Mouse (Mus musculus): Measurements from ENCODE around the gene Megf6. TPM values are rescaled to one million over a fixed set of nuclear protein-coding genes. Genes with fewer than 3 reads are reported as not detected.

Gene Megf6
- polyA plus RNA-seq, 1 experiment from 2014 or later: 23.4 TPM

DNA sequence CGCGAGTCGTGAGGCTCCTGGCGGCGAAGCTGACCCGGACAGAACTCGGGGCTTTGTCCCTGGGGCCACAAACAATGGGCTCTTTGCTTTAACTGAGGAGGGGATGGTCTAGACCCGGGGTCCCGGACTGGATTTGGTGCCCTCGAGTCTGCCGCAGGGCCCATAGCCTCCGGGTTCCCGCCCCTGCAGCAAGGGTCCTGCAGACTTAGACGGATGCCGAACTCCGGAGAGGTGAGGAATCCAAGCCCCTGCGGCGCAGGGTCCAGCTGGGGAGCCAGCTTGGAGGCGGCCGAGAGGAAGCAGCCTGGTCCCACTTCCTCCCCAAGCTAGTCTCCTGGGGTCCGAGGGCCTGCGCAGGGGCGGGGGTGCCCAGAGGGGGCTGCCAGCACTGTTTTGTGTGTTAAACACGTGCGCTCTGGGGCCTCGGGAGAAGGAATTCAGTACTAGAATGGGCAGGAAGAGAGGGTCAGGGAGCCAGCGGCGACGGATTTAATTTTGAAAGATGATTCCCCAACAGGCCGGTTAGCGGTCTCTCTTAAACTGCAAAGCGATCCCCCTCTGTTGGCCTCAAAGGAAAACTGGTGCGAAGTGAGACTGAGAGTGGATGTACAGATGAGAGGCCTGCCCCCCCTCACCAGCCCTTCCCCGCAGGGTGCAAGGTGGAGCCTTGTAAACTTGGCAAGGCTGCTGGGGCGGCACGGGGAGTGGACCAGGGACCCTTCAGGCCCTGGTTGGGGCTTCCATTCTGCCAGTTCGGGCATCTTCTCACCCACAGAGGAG lies 811 bp downstream of the Megf6 start:
- H3K27me3 ChIP-seq (ENCODE audit: control insufficient read depth, insufficient read depth, low read depth, low read length): peaks cover 44% of the 10 kb centered on the region
- H3K4me3 ChIP-seq (ENCODE audit: low read length): peak overlapping the region; percentile 47
- H3K27ac ChIP-seq (ENCODE audit: low read length): no peak overlapping the region
- H3K4me2 ChIP-seq (ENCODE audit: low read depth, low read length): peak overlapping the region; percentile 68
- ATAC-seq (ENCODE audit: low read depth): peak; percentile 20; the same call in 1 of the 2 replicates
- peak overlapping the region; percentile 59 for H3K9ac ChIP-seq (ENCODE audit: low read length)
- no peaks in the 10 kb centered on the region for H3K9me3 ChIP-seq (ENCODE audit: control insufficient read depth, low read length)
- H3K36me3 ChIP-seq (ENCODE audit: control insufficient read depth, insufficient read depth, low read length): no peaks in the 10 kb centered on the region
- WGBS: under 1% methylated on average over 37 of the region's 37 CpGs
- H3K4me1 ChIP-seq (replicated peaks; ENCODE audit: control insufficient read depth, insufficient read depth, low read length): peaks cover 10% of the 10 kb centered on the region

DNA sequence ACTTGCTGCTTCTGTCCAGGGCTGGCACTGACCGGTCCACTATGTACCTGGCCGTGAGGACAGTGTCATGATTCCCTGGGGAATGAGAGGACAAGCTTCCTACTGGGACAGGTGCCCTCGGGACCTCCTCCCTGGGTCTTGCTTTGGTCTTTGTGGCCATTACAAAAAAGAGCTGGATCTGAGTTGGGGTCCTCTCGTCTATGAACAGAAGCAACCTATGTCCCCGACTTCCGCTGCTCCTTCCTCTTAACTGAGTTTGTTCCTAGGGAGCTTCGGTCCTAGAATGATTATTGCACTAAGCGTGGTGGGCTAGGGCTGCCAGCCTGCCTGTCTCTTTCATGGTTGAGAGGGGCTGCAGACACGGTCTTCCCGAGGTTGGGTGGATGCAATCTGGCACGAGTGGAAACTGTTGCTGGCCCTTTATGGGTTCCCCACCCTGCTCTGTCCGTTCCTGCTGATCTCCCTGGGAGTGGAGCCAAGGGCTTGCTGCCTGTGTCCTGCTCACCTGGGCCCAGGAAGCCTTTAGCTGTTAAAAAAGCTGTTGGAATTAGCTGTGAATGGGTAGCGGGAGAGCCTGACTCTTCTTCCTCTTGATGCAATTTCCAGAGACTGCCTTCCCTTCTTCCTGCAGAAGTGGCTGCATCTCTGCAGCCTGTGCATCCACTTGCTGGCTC lies 1.5 kb downstream of the Megf6 start:
- peak overlapping the region; percentile 47 for H3K4me3 ChIP-seq (ENCODE audit: low read length)
- peak overlapping the region; percentile 68 for H3K4me2 ChIP-seq (ENCODE audit: low read depth, low read length)
- peaks cover 10% of the 10 kb centered on the region for H3K4me1 ChIP-seq (replicated peaks; ENCODE audit: control insufficient read depth, insufficient read depth, low read length)
- no peaks in the 10 kb centered on the region for H3K36me3 ChIP-seq (ENCODE audit: control insufficient read depth, insufficient read depth, low read length)
- H3K27ac ChIP-seq (ENCODE audit: low read length): no peak overlapping the region
- no peak for ATAC-seq (ENCODE audit: low read depth)
- WGBS: 37% methylated on average over 13 of the region's 13 CpGs
- H3K27me3 ChIP-seq (ENCODE audit: control insufficient read depth, insufficient read depth, low read depth, low read length): peaks cover 44% of the 10 kb centered on the region
- no peak overlapping the region for H3K9ac ChIP-seq (ENCODE audit: low read length)
- no peaks in the 10 kb centered on the region for H3K9me3 ChIP-seq (ENCODE audit: control insufficient read depth, low read length)

DNA sequence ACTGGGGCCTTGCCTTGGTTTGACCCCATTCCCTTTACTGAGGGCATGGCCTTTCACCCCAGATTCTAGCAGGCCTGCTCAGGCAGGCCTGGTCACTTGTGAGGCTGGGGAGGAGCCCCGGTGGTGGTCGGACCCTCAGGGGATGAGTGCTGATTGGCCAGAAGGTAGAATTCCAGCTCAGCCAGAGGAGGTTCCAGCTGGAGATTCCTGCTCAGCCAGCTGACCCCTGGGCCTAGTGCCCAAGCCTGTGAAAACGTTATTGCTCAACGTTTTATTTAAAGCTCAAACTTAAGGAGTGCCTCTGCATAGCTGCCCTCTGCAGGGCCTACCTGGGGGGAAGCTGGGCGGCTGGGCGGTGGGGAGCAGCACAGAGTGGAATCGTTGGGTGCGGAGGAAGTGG lies 6.7 kb downstream of the Megf6 start:
- H3K4me2 ChIP-seq (ENCODE audit: low read depth, low read length): no peak overlapping the region
- H3K27me3 ChIP-seq (ENCODE audit: control insufficient read depth, insufficient read depth, low read depth, low read length): peaks cover 7% of the 10 kb centered on the region
- H3K4me1 ChIP-seq (replicated peaks; ENCODE audit: control insufficient read depth, insufficient read depth, low read length): peaks cover 7% of the 10 kb centered on the region
- peak overlapping the region; percentile 78 for H3K27ac ChIP-seq (ENCODE audit: low read length)
- ATAC-seq (ENCODE audit: low read depth): peak; percentile 86
- no peak overlapping the region for H3K4me3 ChIP-seq (ENCODE audit: low read length)
- WGBS: 45% methylated on average over 8 of the region's 8 CpGs
- no peaks in the 10 kb centered on the region for H3K36me3 ChIP-seq (ENCODE audit: control insufficient read depth, insufficient read depth, low read length)
- no peaks in the 10 kb centered on the region for H3K9me3 ChIP-seq (ENCODE audit: control insufficient read depth, low read length)
- no peak overlapping the region for H3K9ac ChIP-seq (ENCODE audit: low read length)

DNA sequence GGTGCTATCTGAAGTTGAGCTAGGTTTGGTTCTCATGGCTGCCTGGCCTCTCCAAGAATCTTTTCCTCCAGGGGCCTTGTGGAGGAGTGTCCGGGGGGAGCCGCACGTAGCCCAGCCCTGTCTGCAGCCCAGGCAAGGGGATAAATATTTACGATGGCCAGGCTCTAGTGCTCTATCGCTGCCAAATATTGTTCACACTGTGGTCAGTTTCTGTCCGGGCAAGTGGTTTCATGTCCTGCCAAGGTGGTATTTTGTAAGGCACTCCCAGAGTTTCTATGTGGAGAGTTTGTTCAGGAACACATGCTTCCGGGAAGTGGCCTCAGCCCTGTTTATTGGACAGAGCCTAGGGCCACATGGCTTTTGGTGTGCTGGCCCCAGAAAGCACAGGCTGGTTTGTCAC lies 10.5 kb downstream of the Megf6 start:
- WGBS: 51% methylated on average over 7 of the region's 7 CpGs
- H3K36me3 ChIP-seq (ENCODE audit: control insufficient read depth, insufficient read depth, low read length): no peaks in the 10 kb centered on the region
- H3K27me3 ChIP-seq (ENCODE audit: control insufficient read depth, insufficient read depth, low read depth, low read length): no peaks in the 10 kb centered on the region
- ATAC-seq (ENCODE audit: low read depth): peak; percentile 39; the same call in 1 of the 2 replicates
- H3K4me3 ChIP-seq (ENCODE audit: low read length): no peak overlapping the region
- H3K4me1 ChIP-seq (replicated peaks; ENCODE audit: control insufficient read depth, insufficient read depth, low read length): peaks cover 7% of the 10 kb centered on the region
- H3K27ac ChIP-seq (ENCODE audit: low read length): peak overlapping the region; percentile 59
- H3K9ac ChIP-seq (ENCODE audit: low read length): no peak overlapping the region
- no peaks in the 10 kb centered on the region for H3K9me3 ChIP-seq (ENCODE audit: control insufficient read depth, low read length)
- H3K4me2 ChIP-seq (ENCODE audit: low read depth, low read length): no peak overlapping the region

DNA sequence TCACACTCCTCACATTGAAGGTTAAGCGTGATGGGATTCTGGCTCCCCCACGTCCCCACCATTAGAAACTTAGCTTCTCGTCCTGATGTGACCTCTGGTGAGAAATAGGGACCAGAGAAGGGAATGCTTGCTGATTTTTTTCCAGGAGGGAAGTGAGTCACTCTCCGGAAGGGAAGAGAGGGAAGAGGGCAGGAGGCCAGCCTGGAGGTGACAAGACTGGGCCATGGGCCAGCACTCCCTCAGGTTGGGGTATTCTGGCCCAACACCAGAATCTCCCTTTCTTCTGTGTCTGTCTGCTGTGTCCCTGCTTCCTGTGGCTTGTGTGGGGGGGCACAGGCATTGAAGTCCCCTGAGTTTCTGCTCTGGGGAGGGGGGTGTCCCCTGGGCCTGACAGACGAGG lies 13.0 kb downstream of the Megf6 start:
- H3K9ac ChIP-seq (ENCODE audit: low read length): no peak overlapping the region
- H3K4me3 ChIP-seq (ENCODE audit: low read length): no peak overlapping the region
- 49% methylated on average over 5 of the region's 5 CpGs for WGBS
- ATAC-seq (ENCODE audit: low read depth): no peak
- H3K9me3 ChIP-seq (ENCODE audit: control insufficient read depth, low read length): no peaks in the 10 kb centered on the region
- no peaks in the 10 kb centered on the region for H3K27me3 ChIP-seq (ENCODE audit: control insufficient read depth, insufficient read depth, low read depth, low read length)
- H3K36me3 ChIP-seq (ENCODE audit: control insufficient read depth, insufficient read depth, low read length): no peaks in the 10 kb centered on the region
- H3K4me1 ChIP-seq (replicated peaks; ENCODE audit: control insufficient read depth, insufficient read depth, low read length): no peaks in the 10 kb centered on the region
- H3K4me2 ChIP-seq (ENCODE audit: low read depth, low read length): no peak overlapping the region
- no peak overlapping the region for H3K27ac ChIP-seq (ENCODE audit: low read length)

DNA sequence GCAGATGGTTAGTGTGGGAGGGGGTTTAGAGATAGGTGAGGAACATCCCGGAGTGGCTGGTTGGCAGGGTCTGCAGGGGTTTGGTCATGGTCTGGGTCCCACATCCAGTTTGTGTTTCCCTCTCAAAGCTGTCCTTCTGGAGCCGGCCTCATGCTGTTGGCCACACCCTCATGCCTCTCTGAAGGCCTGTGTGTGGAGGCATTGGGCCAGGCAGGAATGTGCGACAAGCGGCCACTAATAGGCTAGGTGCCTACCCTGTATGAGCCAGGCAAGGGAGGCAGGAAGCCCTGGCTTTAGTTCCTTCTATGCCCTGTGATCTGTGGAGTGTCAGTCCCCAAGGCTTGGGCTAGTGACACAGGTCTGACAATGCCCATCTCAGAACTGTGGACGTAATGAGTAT lies 14.5 kb downstream of the Megf6 start:
- ATAC-seq (ENCODE audit: low read depth): no peak
- Histone ChIP-seq H3K36me3 (ENCODE audit: control insufficient read depth, insufficient read depth, low read length) (no peaks in the 10 kb centered on the region), H3K9ac (ENCODE audit: low read length) (no peak overlapping the region), H3K4me3 (ENCODE audit: low read length) (no peak overlapping the region), H3K27ac (ENCODE audit: low read length) (no peak overlapping the region), H3K9me3 (ENCODE audit: control insufficient read depth, low read length) (no peaks in the 10 kb centered on the region), H3K27me3 (ENCODE audit: control insufficient read depth, insufficient read depth, low read depth, low read length) (no peaks in the 10 kb centered on the region), H3K4me1 (replicated peaks; ENCODE audit: control insufficient read depth, insufficient read depth, low read length) (no peaks in the 10 kb centered on the region; the same call in 1 of the 2 replicates), H3K4me2 (ENCODE audit: low read depth, low read length) (no peak overlapping the region)
- 62% methylated on average over 5 of the region's 5 CpGs for WGBS

DNA sequence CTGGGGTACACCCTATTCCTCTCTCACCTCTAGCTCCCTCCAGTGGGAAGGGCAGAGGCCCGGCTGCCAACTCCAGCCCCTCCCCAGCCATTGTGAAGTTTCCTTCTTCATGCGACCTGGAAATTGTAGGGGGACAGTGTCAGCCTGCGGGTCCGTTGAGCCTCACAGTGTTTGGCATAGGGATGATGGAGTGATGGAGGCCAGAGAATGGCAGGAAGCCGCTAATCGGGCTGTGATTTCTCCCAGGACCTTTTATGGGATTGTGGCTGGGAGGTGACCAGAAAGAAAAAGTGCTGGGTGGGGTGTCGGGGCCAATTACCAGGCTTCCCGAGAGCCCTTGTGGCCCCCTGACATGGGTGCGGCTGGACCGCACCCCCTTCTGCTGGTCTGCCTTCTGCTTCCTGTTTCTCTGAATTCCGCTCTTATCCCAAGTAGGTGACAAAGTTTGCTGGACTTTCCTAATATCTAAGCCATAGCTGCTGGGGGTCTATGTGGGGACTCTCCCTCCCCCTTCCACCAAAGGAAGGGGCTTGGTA lies 15.5 kb downstream of the Megf6 start:
- no peaks in the 10 kb centered on the region for H3K27me3 ChIP-seq (ENCODE audit: control insufficient read depth, insufficient read depth, low read depth, low read length)
- WGBS: 58% methylated on average over 11 of the region's 11 CpGs
- H3K4me2 ChIP-seq (ENCODE audit: low read depth, low read length): no peak overlapping the region
- H3K9ac ChIP-seq (ENCODE audit: low read length): no peak overlapping the region
- H3K4me3 ChIP-seq (ENCODE audit: low read length): no peak overlapping the region
- H3K36me3 ChIP-seq (ENCODE audit: control insufficient read depth, insufficient read depth, low read length): no peaks in the 10 kb centered on the region
- ATAC-seq (ENCODE audit: low read depth): peak; percentile 46; the same call in 1 of the 2 replicates
- peak overlapping the region; percentile 59 for H3K27ac ChIP-seq (ENCODE audit: low read length)
- no peaks in the 10 kb centered on the region; the same call in 1 of the 2 replicates for H3K4me1 ChIP-seq (replicated peaks; ENCODE audit: control insufficient read depth, insufficient read depth, low read length)
- H3K9me3 ChIP-seq (ENCODE audit: control insufficient read depth, low read length): no peaks in the 10 kb centered on the region

DNA sequence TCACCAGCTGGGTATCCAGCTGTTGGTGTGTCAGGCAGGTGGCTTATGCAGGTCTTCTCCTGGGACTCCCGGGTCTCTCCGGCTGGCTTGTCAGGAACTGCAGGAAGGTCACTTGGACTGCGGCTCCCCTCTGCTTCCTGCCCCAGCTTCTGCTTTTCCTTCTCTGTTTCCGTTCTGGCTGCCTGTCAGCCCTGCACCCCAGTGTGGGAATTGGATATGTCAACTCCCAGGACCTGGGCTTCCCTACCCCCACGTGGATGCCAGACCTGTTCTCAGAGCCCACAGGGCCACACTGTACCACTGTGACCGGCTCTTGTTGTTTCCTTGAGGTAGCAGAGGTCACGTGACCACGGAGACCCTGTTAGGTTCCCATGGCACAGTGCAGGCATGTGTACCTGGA lies 18.4 kb downstream of the Megf6 start:
- no peaks in the 10 kb centered on the region for H3K27me3 ChIP-seq (ENCODE audit: control insufficient read depth, insufficient read depth, low read depth, low read length)
- 0 out of 2 replicates have a peak, but pooled peaks have one; percentile 10 for ATAC-seq (ENCODE audit: low read depth)

DNA sequence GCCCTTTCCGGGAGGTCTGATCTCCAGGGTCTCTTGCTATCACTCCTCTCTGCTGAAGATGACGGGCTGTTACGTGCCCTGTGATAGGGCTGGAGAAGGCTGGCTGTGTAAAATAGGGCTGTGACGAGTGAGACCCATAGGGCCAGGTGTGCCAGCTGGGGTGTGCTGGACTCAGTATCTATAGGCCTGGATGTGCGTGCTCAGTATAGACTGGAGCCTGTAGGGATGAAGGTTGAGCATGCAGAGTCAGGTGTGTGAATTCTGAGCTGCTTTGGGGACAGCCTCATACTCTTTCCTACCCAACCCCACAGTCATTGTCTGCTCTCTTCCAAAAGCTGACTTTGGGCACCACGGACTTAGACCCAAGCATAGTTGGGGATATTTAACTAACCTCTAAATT lies 27.4 kb downstream of the Megf6 start:
- H3K36me3 ChIP-seq (ENCODE audit: control insufficient read depth, insufficient read depth, low read length): no peaks in the 10 kb centered on the region
- WGBS: 67% methylated on average over 6 of the region's 6 CpGs
- H3K4me3 ChIP-seq (ENCODE audit: low read length): no peak overlapping the region

More for the DNA sequence above, 18.4 kb downstream of the Megf6 start:
- no peaks in the 10 kb centered on the region for H3K36me3 ChIP-seq (ENCODE audit: control insufficient read depth, insufficient read depth, low read length)
- 47% methylated on average over 8 of the region's 8 CpGs for WGBS
- no peak overlapping the region for H3K9ac ChIP-seq (ENCODE audit: low read length)
- no peak overlapping the region for H3K27ac ChIP-seq (ENCODE audit: low read length)
- H3K4me3 ChIP-seq (ENCODE audit: low read length): no peak overlapping the region
- H3K9me3 ChIP-seq (ENCODE audit: control insufficient read depth, low read length): no peaks in the 10 kb centered on the region; the same call in 1 of the 2 replicates
- no peaks in the 10 kb centered on the region; the same call in 1 of the 2 replicates for H3K4me1 ChIP-seq (replicated peaks; ENCODE audit: control insufficient read depth, insufficient read depth, low read length)
- H3K4me2 ChIP-seq (ENCODE audit: low read depth, low read length): no peak overlapping the region

More for the DNA sequence above, 27.4 kb downstream of the Megf6 start:
- Histone ChIP-seq H3K27ac (ENCODE audit: low read length) (no peak overlapping the region), H3K9me3 (ENCODE audit: control insufficient read depth, low read length) (peaks cover 3% of the 10 kb centered on the region; the same call in 1 of the 2 replicates), H3K27me3 (ENCODE audit: control insufficient read depth, insufficient read depth, low read depth, low read length) (no peaks in the 10 kb centered on the region), H3K4me1 (replicated peaks; ENCODE audit: control insufficient read depth, insufficient read depth, low read length) (0 out of 2 replicates have a peak, but pooled peaks cover 2% of the 10 kb centered on the region), H3K9ac (ENCODE audit: low read length) (no peak overlapping the region), H3K4me2 (ENCODE audit: low read depth, low read length) (no peak overlapping the region)
- ATAC-seq (ENCODE audit: low read depth): no peak
